Mouse (Mus musculus): ENCODE results near the gene Ccdc28b.

Gene Ccdc28b

DNA sequence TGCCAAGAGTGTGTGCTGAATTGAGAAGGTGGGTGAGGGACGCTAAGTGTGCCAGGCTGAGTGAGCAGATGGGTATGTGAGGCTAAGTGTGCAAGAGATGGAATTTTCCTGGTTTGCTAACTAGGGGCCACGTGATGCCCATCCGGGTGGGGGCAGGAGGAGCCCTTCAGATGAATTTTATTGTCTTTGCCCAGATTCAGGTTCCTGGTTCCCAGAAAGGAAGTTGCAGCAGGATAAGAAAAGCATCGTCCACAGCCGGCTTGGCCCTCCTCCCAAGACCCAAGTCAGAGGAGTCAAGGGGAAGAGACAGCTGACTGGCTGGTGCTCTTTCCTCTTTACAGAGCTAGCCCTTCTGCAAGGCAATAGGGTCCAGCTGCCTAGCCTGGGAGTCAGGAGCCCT lies 45.3 kb downstream of the Ccdc28b start, which contains the start of gene Fam167b:
TSS of gene Fam167b (minus strand) at position 84 of the 400 bp plus-strand sequence.
- CTCF ChIA-PET, result interaction anchor here in 3 of 4 experiments (0.9 to 2.7 kb wide), 7 partner anchors 17 to 46 kb away, joined by 3 to 15 read pairs (median 5); no protein-coding TSS in a partner anchor
- POLR2A ChIA-PET, result interaction anchor here in 3 of 4 experiments (0.6 to 2.5 kb wide), 6 partner anchors 18 to 244 kb away, joined by 3 to 10 read pairs (median 3); no protein-coding TSS in a partner anchor

DNA sequence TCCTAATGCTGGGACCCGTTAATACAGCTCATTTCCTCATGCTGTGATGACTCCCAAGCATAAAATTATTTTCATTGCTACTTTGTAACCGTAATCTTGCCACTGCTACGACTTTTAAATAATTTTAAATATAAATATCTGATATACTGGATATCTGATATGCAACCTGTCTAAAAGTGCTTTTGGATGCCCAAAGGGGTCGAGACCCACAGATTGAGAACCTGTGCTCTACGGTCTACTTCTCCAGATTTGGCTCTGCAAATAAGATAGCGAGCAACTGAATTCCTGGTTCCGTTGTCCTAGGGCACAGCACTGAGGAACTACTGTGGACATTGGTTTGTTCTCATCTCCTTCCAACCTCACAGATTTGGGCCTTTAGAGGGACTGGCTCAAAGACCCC lies 46.1 kb downstream of the Ccdc28b start:
- POLR2A ChIA-PET, result interaction anchor here in 3 of 4 experiments (0.6 to 2.5 kb wide), 26 partner anchors 10 to 520 kb away, joined by 3 to 10 read pairs (median 3); partner anchors contain the start of genes Txlna (in 2 of the 3), Hdac1 (in 1 of the 3) and Rnf19b (in 1 of the 3)
- CTCF ChIA-PET, result interaction anchor here (0.5 to 2.7 kb wide), 31 partner anchors 8 to 290 kb away, joined by 3 to 15 read pairs (median 4); partner anchors contain the start of genes Dcdc2b (in 1 of the 4), Iqcc (in 1 of the 4) and Txlna (in 1 of the 4)

DNA sequence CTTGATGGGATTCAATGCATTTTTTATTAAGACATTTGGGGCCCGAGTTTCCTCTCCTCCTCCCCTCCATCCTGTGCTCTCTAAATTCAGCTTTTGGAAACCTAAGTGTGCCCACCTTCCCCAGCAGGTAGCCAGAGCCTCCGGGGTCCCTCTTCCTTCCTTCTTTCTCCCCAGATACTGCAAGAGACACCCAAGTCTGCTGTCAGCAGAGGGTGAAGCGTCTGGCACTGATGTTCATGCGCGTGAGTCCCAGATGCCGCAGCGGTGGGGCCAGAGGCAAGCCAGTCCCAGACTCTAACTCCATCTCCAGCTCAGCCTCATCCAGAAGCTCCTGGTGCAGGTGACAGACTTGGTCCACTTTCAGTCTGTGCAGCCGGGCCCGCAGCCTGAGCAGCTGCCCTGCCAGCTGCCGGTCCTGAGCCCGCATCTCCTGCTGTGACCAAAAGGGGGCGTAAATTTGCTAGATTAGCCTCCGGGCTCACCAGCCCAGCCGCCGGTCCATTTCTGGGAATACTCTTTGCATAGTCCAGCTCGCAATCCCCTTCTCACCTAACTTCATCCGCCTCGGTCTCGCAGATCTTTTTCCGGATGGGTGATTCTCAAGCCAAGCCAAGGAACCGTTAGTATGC lies 46.8 kb downstream of the Ccdc28b start:
- ChIA-PET CTCF (interaction anchor here (0.5 to 2.7 kb wide), 30 partner anchors 8 to 530 kb away, joined by 3 to 15 read pairs (median 4); partner anchors contain the start of genes Dcdc2b (in 1 of the 4) and Iqcc (in 1 of the 4)), POLR2A (interaction anchor here in 3 of 4 experiments (0.8 to 2.5 kb wide), 28 partner anchors 10 to 519 kb away, joined by 3 to 10 read pairs (median 3); partner anchors contain the start of genes Bsdc1 (in 1 of the 3), Dcdc2b (in 1 of the 3), Hdac1 (in 1 of the 3) and Rnf19b (in 1 of the 3))

DNA sequence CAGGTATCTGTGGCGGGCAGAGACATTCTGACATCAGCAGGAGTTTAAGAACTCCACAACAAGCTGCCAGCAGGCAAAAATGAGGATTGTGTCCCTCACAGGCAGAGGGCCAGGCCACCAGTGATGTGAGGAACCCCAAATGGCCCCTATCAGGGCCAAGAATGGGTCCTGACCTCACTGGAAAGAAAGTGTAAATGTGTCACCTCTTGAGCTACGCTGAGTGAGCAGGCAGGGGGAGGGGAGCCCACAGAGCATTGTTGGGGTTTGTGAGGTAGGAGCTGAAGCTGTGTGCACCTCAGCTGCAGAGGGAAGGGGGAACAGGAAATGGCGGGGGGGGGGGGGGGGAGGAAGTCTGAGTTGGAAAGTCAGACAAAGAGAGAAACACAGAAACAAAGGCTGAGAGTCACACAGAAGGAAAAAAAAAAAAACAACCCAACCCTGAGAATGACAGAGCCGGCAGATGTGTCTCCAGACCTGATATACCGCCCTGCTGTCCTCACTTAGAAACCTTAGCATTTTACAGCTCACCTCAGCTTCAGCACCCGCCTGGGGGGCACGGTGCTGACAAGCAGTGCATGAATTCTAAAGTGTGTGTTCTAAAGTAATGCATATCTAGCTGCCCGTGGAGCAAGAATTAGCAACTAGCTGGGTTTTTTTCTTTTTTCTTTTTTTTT lies 48.4 kb downstream of the Ccdc28b start:
- ChIA-PET POLR2A (interaction anchor here (0.5 to 1.0 kb wide), 11 partner anchors 10 to 395 kb away, joined by 3 to 6 read pairs (median 3); partner anchors contain the start of gene Marcksl1 (in 1 of the 4)), CTCF (no interaction called here)

DNA sequence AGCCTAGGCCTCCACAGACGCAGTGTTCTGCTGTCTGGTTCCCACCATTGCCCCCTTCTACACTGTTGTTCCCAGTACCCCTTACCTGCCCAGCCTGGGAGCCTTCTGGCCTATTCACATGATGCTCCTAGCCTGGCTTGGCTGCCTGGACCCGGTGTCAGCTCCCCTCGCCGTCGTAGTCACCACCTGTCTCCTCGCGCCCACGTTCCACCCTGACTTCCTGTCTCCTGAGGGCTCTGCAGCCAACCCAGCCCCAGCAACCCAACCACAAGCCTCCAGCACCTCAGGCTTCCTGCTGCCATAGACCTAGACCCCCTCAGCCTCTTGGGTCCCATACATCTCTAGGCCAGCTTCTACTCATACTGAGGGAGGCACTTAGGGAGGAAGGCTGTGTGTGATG lies 50.3 kb downstream of the Ccdc28b start, which contains the start of gene Lck:
TSS of gene Lck (minus strand) at position 212 of the 400 bp plus-strand sequence.
- ChIA-PET CTCF (interaction anchor here in 1 of 4 experiments (0.6 kb wide), 1 partner anchor 33 kb away, joined by 3 read pairs; no protein-coding TSS in a partner anchor), POLR2A (interaction anchor here in 1 of 4 experiments (0.7 to 3.2 kb wide), 2 partner anchors 11 to 35 kb away, joined by 3 to 12 read pairs; no protein-coding TSS in a partner anchor)

DNA sequence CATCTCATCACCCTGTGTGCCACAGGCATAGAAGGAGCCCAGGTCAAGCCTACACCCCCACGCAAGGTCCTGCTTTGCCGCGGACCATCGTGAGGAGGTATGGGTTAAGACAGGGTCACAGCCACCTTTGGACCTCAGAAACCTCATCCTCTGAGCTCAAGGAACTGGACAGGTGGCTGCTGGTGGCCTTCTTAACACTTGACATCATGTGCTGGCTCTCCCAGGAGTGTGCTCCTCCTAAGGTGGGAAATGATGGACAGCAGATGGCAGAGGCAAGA lies 50.7 kb downstream of the Ccdc28b start:
- ChIA-PET CTCF (interaction anchor here in 1 of 4 experiments (0.5 to 0.6 kb wide), 2 partner anchors 33 to 699 kb away, joined by 3 read pairs; no protein-coding TSS in a partner anchor), POLR2A (interaction anchor here in 1 of 4 experiments (0.7 to 3.2 kb wide), 2 partner anchors 12 to 35 kb away, joined by 3 to 12 read pairs; no protein-coding TSS in a partner anchor)

DNA sequence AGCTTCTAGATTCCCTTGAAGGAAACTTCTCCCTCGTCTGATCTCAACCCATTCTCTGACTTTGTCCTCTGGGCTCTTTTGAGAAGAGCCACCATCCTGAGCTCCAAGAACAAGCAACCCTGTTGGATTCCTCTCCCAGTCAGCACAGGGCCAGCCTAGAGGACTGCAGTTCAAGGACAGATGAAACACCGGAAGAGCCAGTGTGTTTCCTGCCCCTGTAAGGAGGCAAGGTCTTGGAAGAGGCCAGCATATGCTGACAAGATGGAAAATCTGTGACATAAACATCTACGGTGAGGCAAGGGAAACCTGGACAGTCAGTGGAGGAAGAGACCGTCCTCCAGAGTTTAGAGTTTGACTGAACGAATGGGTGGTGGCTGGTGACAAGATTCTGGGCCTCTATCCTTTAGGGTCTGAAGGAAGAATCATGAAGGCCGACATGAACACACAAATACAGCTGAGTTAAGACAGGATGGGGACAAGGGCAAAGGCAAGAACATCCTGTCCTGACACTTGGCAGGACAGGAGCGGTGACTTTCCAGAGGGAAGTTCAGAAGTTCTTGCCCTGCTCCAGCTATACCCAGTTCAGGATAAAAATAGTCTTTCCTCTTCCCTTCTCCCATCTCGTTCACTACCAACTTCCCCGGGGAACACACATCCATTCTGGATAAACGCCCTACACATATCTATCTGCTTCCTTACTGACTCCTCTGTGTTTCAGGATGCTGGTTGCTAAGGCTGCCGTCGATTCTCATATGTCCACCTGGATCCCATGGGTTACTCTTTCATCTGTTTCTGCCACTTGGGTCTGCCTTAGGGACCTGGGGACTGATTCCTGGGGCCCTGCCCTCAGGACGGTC lies 51.3 kb downstream of the Ccdc28b start:
- ChIA-PET CTCF (interaction anchor here in 3 of 4 experiments (0.5 to 3.0 kb wide), 4 partner anchors 24 to 699 kb away, joined by 3 to 9 read pairs (median 4); no protein-coding TSS in a partner anchor), POLR2A (interaction anchor here in 2 of 4 experiments (0.7 to 3.2 kb wide), 11 partner anchors 10 to 77 kb away, joined by 3 to 15 read pairs (median 4); partner anchors contain the start of genes Hdac1 (in 1 of the 2) and Txlna (in 1 of the 2))

DNA sequence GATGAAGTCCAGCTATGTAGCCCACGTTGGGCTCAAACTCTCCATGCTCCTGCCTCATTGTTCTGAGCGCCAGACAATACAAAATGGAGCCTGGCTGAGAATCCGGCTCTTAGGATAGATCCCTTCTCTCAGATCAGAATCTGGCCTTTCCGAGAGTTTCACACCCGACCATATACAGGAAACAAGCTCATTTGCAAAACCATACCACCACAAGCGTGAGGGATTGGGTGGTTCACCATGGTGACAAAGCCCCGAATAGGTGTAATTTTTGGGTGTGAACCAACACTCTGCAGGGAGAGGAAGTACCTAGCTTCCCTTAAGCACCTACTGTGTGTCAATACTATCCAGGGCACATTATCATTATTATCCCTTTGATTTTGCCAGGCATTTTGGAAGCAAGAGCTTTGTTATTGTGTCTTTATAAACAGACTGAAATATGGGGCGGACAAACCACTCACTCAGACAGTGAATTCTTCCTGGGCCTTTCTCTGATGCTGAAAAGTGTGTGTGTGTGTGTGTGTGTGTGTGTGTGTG lies 52.1 kb downstream of the Ccdc28b start:
- ChIA-PET POLR2A (interaction anchor here in 2 of 4 experiments (0.7 to 3.2 kb wide), 15 partner anchors 11 to 125 kb away, joined by 3 to 15 read pairs (median 3); partner anchors contain the start of genes Hdac1 (in 1 of the 2) and Txlna (in 1 of the 2)), CTCF (interaction anchor here in 3 of 4 experiments (0.5 to 3.0 kb wide), 7 partner anchors 13 to 223 kb away, joined by 3 to 9 read pairs (median 4); no protein-coding TSS in a partner anchor)

DNA sequence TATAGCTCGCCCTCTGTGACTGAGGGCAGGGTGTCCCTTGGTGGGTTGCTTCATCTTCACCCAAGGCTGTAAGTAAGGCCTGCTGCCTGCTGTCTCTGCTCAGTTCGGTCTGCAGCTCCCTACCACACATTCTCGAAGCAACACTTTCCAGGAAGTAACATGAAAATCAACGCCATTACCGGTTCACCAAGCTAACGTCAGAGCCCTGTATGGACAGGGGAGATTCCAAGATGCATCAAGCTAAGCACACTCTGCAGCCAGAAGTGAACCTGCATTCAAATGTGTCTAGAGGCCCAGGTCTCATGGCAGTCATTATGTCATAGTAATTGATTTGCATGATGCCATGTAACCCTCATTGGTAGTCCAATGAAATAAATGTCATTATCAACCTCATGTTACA lies 53.7 kb downstream of the Ccdc28b start:
- ChIA-PET POLR2A (interaction anchor here in 3 of 4 experiments (0.6 to 3.2 kb wide), 15 partner anchors 8 to 1747 kb away, joined by 3 to 15 read pairs (median 3); partner anchors contain the start of genes Tmem39b (in 1 of the 3) and Txlna (in 1 of the 3)), CTCF (interaction anchor here in 1 of 4 experiments (0.6 to 3.0 kb wide), 4 partner anchors 15 to 38 kb away, joined by 3 to 9 read pairs (median 4); no protein-coding TSS in a partner anchor)

Data from embryonic stem cell, embryonic (primary cell).